Mouse (Mus musculus): ENCODE data around the gene Sntg2. TPM values are rescaled to one million over a fixed set of nuclear protein-coding genes. Genes with fewer than 3 reads are reported as not detected.

Sntg2 gene
- polyA plus RNA-seq, 2 experiments = 0.03 to 0.06 TPM

GRCm38 (mm10) chr12:30164005-30164404 is 209.2 kb downstream of the Sntg2 start:
- TF ChIP-seq EP300 (IDR thresholded peaks at IDR 0.05; ENCODE audit: low read depth) (no peak), CTCF (IDR thresholded peaks at IDR 0.05; ENCODE audit: low read depth) (no peak)
- no peak overlapping the region for H3K27ac ChIP-seq
- WGBS (ENCODE audit: insufficient replicate concordance) = 73% methylated on average over 6 of the region's 6 CpGs
- DNase-seq (ENCODE audit: low read depth in 3 of 3, low spot score in 3 of 3) (no peak), ATAC-seq (ENCODE audit: insufficient read depth) (no peak)
- no peak overlapping the region for H3K4me3 ChIP-seq (ENCODE audit: insufficient read depth in 1 of 2, low read depth in 2 of 2, low read length in 2 of 2)
- H3K4me2 ChIP-seq (ENCODE audit: low read depth) = no peak overlapping the region
- no peaks in the 10 kb centered on the region for H3K36me3 ChIP-seq (replicated peaks; ENCODE audit: control insufficient read depth, insufficient read depth, low read depth)
- H3K9me3 ChIP-seq (ENCODE audit: control insufficient read depth, low read length) = no peaks in the 10 kb centered on the region
- H3K27me3 ChIP-seq (ENCODE audit: control insufficient read depth, insufficient read depth, low read length) = no peaks in the 10 kb centered on the region
- no peak overlapping the region for H3K9ac ChIP-seq (replicated peaks)
- H3K4me1 ChIP-seq (replicated peaks; ENCODE audit: control insufficient read depth in 2 of 2, insufficient read depth in 2 of 2, low read length in 1 of 2) = no peaks in the 10 kb centered on the region

GRCm38 (mm10) chr12:30161731-30162406 is 211.3 kb downstream of the Sntg2 start:
- H3K9me3 ChIP-seq (ENCODE audit: control insufficient read depth, low read length) = no peaks in the 10 kb centered on the region
- H3K36me3 ChIP-seq (replicated peaks; ENCODE audit: control insufficient read depth, insufficient read depth, low read depth) = no peaks in the 10 kb centered on the region
- ATAC-seq (ENCODE audit: insufficient read depth) = no peak
- no peaks in the 10 kb centered on the region for H3K4me1 ChIP-seq (replicated peaks; ENCODE audit: control insufficient read depth in 2 of 2, insufficient read depth in 2 of 2, low read length in 1 of 2)
- H3K27ac ChIP-seq = no peak overlapping the region
- no peak for DNase-seq (ENCODE audit: low read depth in 3 of 3, low spot score in 3 of 3)
- WGBS (ENCODE audit: insufficient replicate concordance) = 57% methylated on average over 5 of the region's 5 CpGs
- TF ChIP-seq EP300 (IDR thresholded peaks at IDR 0.05; ENCODE audit: low read depth) = no peak
- no peak for TF ChIP-seq CTCF (IDR thresholded peaks at IDR 0.05; ENCODE audit: low read depth)
- H3K9ac ChIP-seq (replicated peaks) = no peak overlapping the region
- no peaks in the 10 kb centered on the region for H3K27me3 ChIP-seq (ENCODE audit: control insufficient read depth, insufficient read depth, low read length)
- H3K4me2 ChIP-seq (ENCODE audit: low read depth) = no peak overlapping the region
- no peak overlapping the region for H3K4me3 ChIP-seq (ENCODE audit: insufficient read depth in 1 of 2, low read depth in 2 of 2, low read length in 2 of 2)

- Histone ChIP-seq H3K27me3 (ENCODE audit: control insufficient read depth, insufficient read depth, low read length) (no peaks in the 10 kb centered on the region), H3K4me3 (ENCODE audit: insufficient read depth in 1 of 2, low read depth in 2 of 2, low read length in 2 of 2) (no peak overlapping the region), H3K36me3 (replicated peaks; ENCODE audit: control insufficient read depth, insufficient read depth, low read depth) (no peaks in the 10 kb centered on the region), H3K4me1 (replicated peaks; ENCODE audit: control insufficient read depth in 2 of 2, insufficient read depth in 2 of 2, low read length in 1 of 2) (no peaks in the 10 kb centered on the region), H3K9ac (replicated peaks) (no peak overlapping the region), H3K27ac (no peak overlapping the region), H3K4me2 (ENCODE audit: low read depth) (no peak overlapping the region), H3K9me3 (ENCODE audit: control insufficient read depth, low read length) (no peaks in the 10 kb centered on the region)
- WGBS (ENCODE audit: insufficient replicate concordance) = 56% methylated on average over 3 of the region's 3 CpGs
- DNase-seq (ENCODE audit: low read depth in 3 of 3, low spot score in 3 of 3) (no peak), ATAC-seq (ENCODE audit: insufficient read depth) (no peak)
- TF ChIP-seq CTCF (IDR thresholded peaks at IDR 0.05; ENCODE audit: low read depth) (no peak), EP300 (IDR thresholded peaks at IDR 0.05; ENCODE audit: low read depth) (no peak)
These were observed 212.7 kb downstream of the Sntg2 start for GRCm38 (mm10) chr12:30160475-30160874.

GRCm38 (mm10) chr12:30159788-30160187 is 213.4 kb downstream of the Sntg2 start:
- Histone ChIP-seq H3K9me3 (ENCODE audit: control insufficient read depth, low read length) (no peaks in the 10 kb centered on the region), H3K4me2 (ENCODE audit: low read depth) (no peak overlapping the region), H3K27ac (no peak overlapping the region), H3K9ac (replicated peaks) (no peak overlapping the region), H3K36me3 (replicated peaks; ENCODE audit: control insufficient read depth, insufficient read depth, low read depth) (no peaks in the 10 kb centered on the region), H3K4me1 (replicated peaks; ENCODE audit: control insufficient read depth in 2 of 2, insufficient read depth in 2 of 2, low read length in 1 of 2) (no peaks in the 10 kb centered on the region), H3K27me3 (ENCODE audit: control insufficient read depth, insufficient read depth, low read length) (no peaks in the 10 kb centered on the region), H3K4me3 (ENCODE audit: insufficient read depth in 1 of 2, low read depth in 2 of 2, low read length in 2 of 2) (no peak overlapping the region)
- WGBS (ENCODE audit: insufficient replicate concordance) = 58% methylated on average over 8 of the region's 8 CpGs
- TF ChIP-seq EP300 (IDR thresholded peaks at IDR 0.05; ENCODE audit: low read depth) (no peak), CTCF (IDR thresholded peaks at IDR 0.05; ENCODE audit: low read depth) (no peak)
- DNase-seq (ENCODE audit: low read depth in 3 of 3, low spot score in 3 of 3) (no peak), ATAC-seq (ENCODE audit: insufficient read depth) (no peak)

- no peak overlapping the region for H3K9ac ChIP-seq (replicated peaks)
- H3K27me3 ChIP-seq (ENCODE audit: control insufficient read depth, insufficient read depth, low read length) = no peaks in the 10 kb centered on the region
- H3K27ac ChIP-seq = no peak overlapping the region
- no peaks in the 10 kb centered on the region for H3K9me3 ChIP-seq (ENCODE audit: control insufficient read depth, low read length)
- TF ChIP-seq CTCF (IDR thresholded peaks at IDR 0.05; ENCODE audit: low read depth) = no peak
- no peak for TF ChIP-seq EP300 (IDR thresholded peaks at IDR 0.05; ENCODE audit: low read depth)
- DNase-seq (ENCODE audit: low read depth in 3 of 3, low spot score in 3 of 3) (no peak), ATAC-seq (ENCODE audit: insufficient read depth) (no peak)
- H3K4me3 ChIP-seq (ENCODE audit: insufficient read depth in 1 of 2, low read depth in 2 of 2, low read length in 2 of 2) = no peak overlapping the region
- H3K36me3 ChIP-seq (replicated peaks; ENCODE audit: control insufficient read depth, insufficient read depth, low read depth) = no peaks in the 10 kb centered on the region
- no peaks in the 10 kb centered on the region for H3K4me1 ChIP-seq (replicated peaks; ENCODE audit: control insufficient read depth in 2 of 2, insufficient read depth in 2 of 2, low read length in 1 of 2)
- whole genome bisulfite sequencing (ENCODE audit: insufficient replicate concordance) = 48% methylated on average over 7 of the region's 7 CpGs
- no peak overlapping the region for H3K4me2 ChIP-seq (ENCODE audit: low read depth)
These were observed 219.0 kb downstream of the Sntg2 start for GRCm38 (mm10) chr12:30154079-30154673.

Data from liver, embryonic 14.5 days (tissue).